Mouse (Mus musculus) neural tube, embryonic 14.5 days (tissue): ENCODE measurements around the gene Mylip. TPM values are rescaled to one million over a fixed set of nuclear protein-coding genes. Genes with fewer than 3 reads are reported as not detected.

Experiments
- ATAC-seq: fragments of 200-750 bp; cut with Nextera tagmentation; 2 replicates; pipeline ENCODE4 v1.8.0; 2017; ENCODE audit warnings: low read depth, mild to moderate bottlenecking, moderate TSS enrichment, moderate library complexity
- H3K27ac ChIP-seq: fragments of 300-500 bp; sonication (generic); 2 replicates; pipeline ENCODE4 v1.5.1; 2014; ENCODE audit warnings: low read depth, mild to moderate bottlenecking, control low read depth, low read length, moderate library complexity, mixed read lengths
- H3K27me3 ChIP-seq: fragments of 300-500 bp; sonication (generic); 2 replicates; pipeline ENCODE4 v1.6.1; 2014; ENCODE audit warnings: low read length; ENCODE audit not compliant: control insufficient read depth, insufficient read depth
- H3K36me3 ChIP-seq: fragments of 300-500 bp; sonication (generic); 2 replicates; pipeline ENCODE4 v1.6.1; 2014; ENCODE audit warnings: low read length, mixed read lengths; ENCODE audit not compliant: control insufficient read depth, insufficient read depth
- H3K4me1 ChIP-seq: fragments of 300-500 bp; sonication (generic); 2 replicates; pipeline ENCODE4 v1.6.1; 2014; ENCODE audit warnings: low read length; ENCODE audit not compliant: control insufficient read depth, insufficient read depth
- H3K4me2 ChIP-seq: fragments of 300-500 bp; sonication (generic); 2 replicates; pipeline ENCODE4 v1.6.1; 2014; ENCODE audit warnings: mild to moderate bottlenecking, low read depth, low read length, control low read depth
- H3K4me3 ChIP-seq: fragments of 300-500 bp; sonication (generic); 2 replicates; pipeline ENCODE4 v1.5.1; 2014; ENCODE audit warnings: low read depth, low read length, control low read depth, mixed read lengths
- H3K9ac ChIP-seq: fragments of 300-500 bp; sonication (generic); replicated peaks from 2 replicates; pipeline ENCODE4 v1.6.1; 2014; ENCODE audit warnings: low read depth, mild to moderate bottlenecking, control low read depth, low read length, mixed read lengths
- H3K9me3 ChIP-seq: fragments of 300-500 bp; sonication (generic); 2 replicates; pipeline ENCODE4 v1.6.1; 2016; ENCODE audit warnings: low read length; ENCODE audit not compliant: control insufficient read depth
- WGBS: fragments of 180-500 bp; shearing (Covaris S2); extraction: QIAGEN DNeasy Blood & Tissue Kit; methylation state at CpG from one replicate; pipeline ENCODE4 v1.1.7; 2014; 5-methylcytosine and 5-hydroxymethylcytosine counted together
- polyA plus RNA-seq: library from polyadenylated mRNA; unstranded; fragments of >200 nt; fragmentation: Nextera tagmentation; extraction: Ambion mirVana; gene quantifications from 2 replicates; pipeline ENCODE4 v1.2.1, GENCODE M21; 2014

Mylip gene
- polyA plus RNA-seq, 1 experiment from 2014 or later, result 4.4 TPM

- Histone ChIP-seq H3K4me3 (no peak overlapping the region), H3K9me3 (no peaks in the 10 kb centered on the region), H3K27ac (no peak overlapping the region), H3K4me2 (no peak overlapping the region), H3K9ac (no peak overlapping the region), H3K27me3 (no peaks in the 10 kb centered on the region), H3K4me1 (no peaks in the 10 kb centered on the region), H3K36me3 (peaks cover 16% of the 10 kb centered on the region; the same call in 1 of the 2 replicates)
- ATAC-seq, result no peak
- 83% methylated on average over 4 of the region's 4 CpGs for WGBS
Measured at GRCm38 (mm10) chr13:45410936-45411335, 21.4 kb downstream of the Mylip start.

- Histone ChIP-seq H3K36me3 (peaks cover 9% of the 10 kb centered on the region; the same call in 1 of the 2 replicates), H3K9ac (no peak overlapping the region), H3K9me3 (no peaks in the 10 kb centered on the region), H3K27me3 (no peaks in the 10 kb centered on the region), H3K4me2 (no peak overlapping the region), H3K4me1 (no peaks in the 10 kb centered on the region), H3K27ac (no peak overlapping the region), H3K4me3 (no peak overlapping the region)
- ATAC-seq, result no peak
- WGBS, result 100% methylated on average over 1 of the region's 1 CpGs
Measured at GRCm38 (mm10) chr13:45413066-45413465, 23.5 kb downstream of the Mylip start.

DNA sequence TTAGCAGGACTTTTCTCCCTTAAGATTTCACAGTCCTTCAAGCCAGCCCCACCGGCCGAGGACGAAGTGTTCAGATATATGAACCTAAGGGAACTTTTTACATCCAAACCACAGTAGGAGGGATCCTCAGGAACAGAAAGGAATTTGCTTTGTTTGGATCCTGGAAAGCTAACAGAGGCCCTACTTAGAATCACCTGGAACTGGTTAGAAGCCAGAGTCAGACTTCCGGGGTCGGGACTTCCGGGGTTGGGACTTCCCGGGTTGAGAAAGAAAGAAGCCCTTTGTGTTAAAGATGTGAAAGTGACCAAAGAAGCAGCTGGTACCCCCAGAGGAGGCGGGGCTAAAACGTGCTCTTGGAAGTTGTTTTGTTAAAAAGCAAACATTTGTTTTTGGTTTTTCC lies 24.5 kb downstream of the Mylip start:
- Histone ChIP-seq H3K4me1 (peaks cover 1% of the 10 kb centered on the region; the same call in 1 of the 2 replicates), H3K36me3 (peaks cover 5% of the 10 kb centered on the region; the same call in 1 of the 2 replicates), H3K27me3 (no peaks in the 10 kb centered on the region), H3K27ac (no peak overlapping the region), H3K9ac (no peak overlapping the region), H3K4me2 (no peak overlapping the region), H3K9me3 (no peaks in the 10 kb centered on the region), H3K4me3 (no peak overlapping the region)
- WGBS, result 69% methylated on average over 9 of the region's 9 CpGs
- ATAC-seq, result no peak

DNA sequence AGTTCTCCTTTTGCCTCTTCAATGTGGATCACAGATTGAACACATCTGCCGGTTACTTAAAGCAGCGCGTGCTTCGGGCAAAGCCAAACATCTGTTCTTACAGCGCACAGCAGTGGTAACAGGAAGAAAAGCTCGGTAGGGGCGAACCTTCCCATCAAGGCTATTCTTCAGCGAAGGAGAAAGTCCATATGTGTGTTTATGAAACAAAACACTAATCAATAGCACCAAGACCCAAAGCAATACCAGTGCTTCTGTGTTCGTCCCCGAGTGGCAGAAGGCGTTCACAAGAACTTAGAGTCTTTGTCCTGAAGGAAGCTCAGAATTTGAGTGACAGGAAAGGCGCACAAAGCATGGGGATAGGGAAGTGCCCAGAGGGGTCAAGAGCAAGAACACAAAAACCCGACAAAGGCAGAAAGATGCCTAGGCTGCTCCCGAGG lies 27.1 kb downstream of the Mylip start:
- H3K27ac ChIP-seq, result no peak overlapping the region
- peaks cover 4% of the 10 kb centered on the region; the same call in 1 of the 2 replicates for H3K4me1 ChIP-seq
- no peak overlapping the region for H3K4me3 ChIP-seq
- ATAC-seq, result no peak
- no peak overlapping the region for H3K9ac ChIP-seq
- H3K36me3 ChIP-seq, result no peaks in the 10 kb centered on the region
- no peak overlapping the region for H3K4me2 ChIP-seq
- H3K9me3 ChIP-seq, result no peaks in the 10 kb centered on the region
- H3K27me3 ChIP-seq, result no peaks in the 10 kb centered on the region
- 48% methylated on average over 14 of the region's 14 CpGs for WGBS

GRCm38 (mm10) chr13:45418986-45419385 lies 29.4 kb downstream of the Mylip start:
- Histone ChIP-seq H3K27ac (no peak overlapping the region), H3K9ac (no peak overlapping the region), H3K4me1 (peaks cover 4% of the 10 kb centered on the region; the same call in 1 of the 2 replicates), H3K36me3 (no peaks in the 10 kb centered on the region), H3K4me2 (no peak overlapping the region), H3K27me3 (no peaks in the 10 kb centered on the region), H3K4me3 (no peak overlapping the region), H3K9me3 (no peaks in the 10 kb centered on the region)
- WGBS, result 9% methylated on average over 12 of the region's 12 CpGs
- no peak for ATAC-seq

DNA sequence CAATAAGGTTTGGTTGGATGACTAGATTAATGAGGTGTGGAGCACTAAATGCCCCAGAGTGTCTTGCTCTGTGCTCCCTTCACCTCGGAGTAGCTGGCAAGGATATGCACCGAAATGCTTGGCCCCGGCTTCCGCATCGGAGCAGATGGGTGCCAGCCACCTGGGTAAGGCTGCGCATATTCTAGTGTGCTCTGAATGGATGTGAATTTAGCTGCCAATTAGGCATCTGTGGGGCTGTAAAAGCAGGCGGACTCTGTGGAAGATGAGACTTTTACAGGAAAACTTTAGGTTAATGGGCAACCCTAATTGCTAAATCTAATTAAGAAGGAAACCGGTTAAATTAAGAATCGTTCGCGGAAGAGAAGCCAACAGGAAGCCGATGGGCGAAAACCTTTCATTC lies 32.7 kb downstream of the Mylip start:
- peaks cover 4% of the 10 kb centered on the region; the same call in 1 of the 2 replicates for H3K4me1 ChIP-seq
- WGBS, result 47% methylated on average over 13 of the region's 13 CpGs
- H3K36me3 ChIP-seq, result no peaks in the 10 kb centered on the region
- no peak overlapping the region for H3K9ac ChIP-seq
- H3K27ac ChIP-seq, result no peak overlapping the region
- H3K27me3 ChIP-seq, result no peaks in the 10 kb centered on the region
- no peak overlapping the region for H3K4me2 ChIP-seq
- no peak for ATAC-seq
- no peaks in the 10 kb centered on the region for H3K9me3 ChIP-seq
- no peak overlapping the region for H3K4me3 ChIP-seq

- Histone ChIP-seq H3K36me3 (no peaks in the 10 kb centered on the region), H3K4me1 (peaks cover 4% of the 10 kb centered on the region; the same call in 1 of the 2 replicates), H3K27me3 (no peaks in the 10 kb centered on the region), H3K4me3 (no peak overlapping the region), H3K9ac (no peak overlapping the region), H3K4me2 (no peak overlapping the region), H3K27ac (no peak overlapping the region), H3K9me3 (no peaks in the 10 kb centered on the region)
- ATAC-seq, result no peak
- 68% methylated on average over 5 of the region's 5 CpGs for WGBS
Measured at GRCm38 (mm10) chr13:45422709-45423108, 33.2 kb downstream of the Mylip start.

GRCm38 (mm10) chr13:45423905-45424304 lies 34.4 kb downstream of the Mylip start:
- Histone ChIP-seq H3K36me3 (no peaks in the 10 kb centered on the region), H3K27me3 (no peaks in the 10 kb centered on the region), H3K9me3 (no peaks in the 10 kb centered on the region), H3K9ac (no peak overlapping the region), H3K4me3 (no peak overlapping the region), H3K27ac (no peak overlapping the region), H3K4me2 (no peak overlapping the region), H3K4me1 (peaks cover 4% of the 10 kb centered on the region; the same call in 1 of the 2 replicates)
- 87% methylated on average over 5 of the region's 5 CpGs for WGBS
- no peak for ATAC-seq

DNA sequence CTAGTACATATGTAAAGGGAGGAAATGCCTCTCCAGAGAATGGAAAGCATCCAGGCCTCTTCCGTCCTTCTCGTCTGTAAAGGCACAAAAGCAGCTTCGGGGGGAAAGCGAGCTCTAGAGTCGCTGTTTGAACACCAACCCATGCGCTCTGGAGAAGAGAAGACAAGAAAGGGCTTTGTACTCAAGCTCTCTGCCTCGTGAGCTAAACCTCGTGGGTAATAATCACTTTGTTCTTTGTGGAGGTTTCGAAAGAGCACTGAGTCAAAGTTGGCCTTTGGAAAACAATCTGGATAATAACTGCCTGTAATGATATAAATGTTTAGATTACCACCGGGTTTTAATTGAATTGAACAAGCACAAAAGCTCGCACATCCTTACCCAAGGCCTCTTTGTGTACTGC lies 39.7 kb downstream of the Mylip start:
- Histone ChIP-seq H3K4me1 (no peaks in the 10 kb centered on the region), H3K27ac (no peak overlapping the region), H3K27me3 (no peaks in the 10 kb centered on the region), H3K4me2 (no peak overlapping the region), H3K36me3 (no peaks in the 10 kb centered on the region), H3K4me3 (no peak overlapping the region), H3K9me3 (no peaks in the 10 kb centered on the region), H3K9ac (no peak overlapping the region)
- ATAC-seq, result no peak
- WGBS, result 42% methylated on average over 11 of the region's 11 CpGs
